Mouse (Mus musculus): Measurements from ENCODE around the gene Nat8f2. TPM values are rescaled to one million over a fixed set of nuclear protein-coding genes. Genes with fewer than 3 reads are reported as not detected.
"Not testable (repeated sequence)": the region's sequence is repeated elsewhere in the genome, so short reads cannot be mapped to it uniquely, and the experiment has no call there.

Gene Nat8f2
- polyA plus RNA-seq, 1 experiment from 2014 or later = not detected

GRCm38 (mm10) chr6:85838674-85839073, 30.3 kb downstream of the Nat8f2 start:
- no peak overlapping the region for H3K4me3 ChIP-seq (ENCODE audit: low read depth, low read length)
- H3K27ac ChIP-seq (ENCODE audit: low read depth, low read length) = no peak overlapping the region
- no peaks in the 10 kb centered on the region for H3K9me3 ChIP-seq (replicated peaks; ENCODE audit: control insufficient read depth, low read length)
- H3K4me2 ChIP-seq = no peak overlapping the region
- ATAC-seq (replicated peaks; ENCODE audit: insufficient number of reproducible peaks, low FRiP score, low TSS enrichment) = no peak
- H3K36me3 ChIP-seq (ENCODE audit: control insufficient read depth, insufficient read depth, low read length) = no peaks in the 10 kb centered on the region
- no peak overlapping the region for H3K9ac ChIP-seq (ENCODE audit: low read depth, low read length)
- H3K27me3 ChIP-seq (ENCODE audit: control insufficient read depth, insufficient read depth, low read length) = no peaks in the 10 kb centered on the region
- no peaks in the 10 kb centered on the region for H3K4me1 ChIP-seq (ENCODE audit: control insufficient read depth, insufficient read depth, low read length)
- WGBS (ENCODE audit: insufficient replicate concordance) = 79% methylated on average over 8 of the region's 8 CpGs

GRCm38 (mm10) chr6:85837307-85837706, 31.7 kb downstream of the Nat8f2 start:
- 12% methylated on average over 12 of the region's 12 CpGs for WGBS (ENCODE audit: insufficient replicate concordance)
- H3K27ac ChIP-seq (ENCODE audit: low read depth, low read length); H3K4me3 ChIP-seq (ENCODE audit: low read depth, low read length); H3K27me3 ChIP-seq (ENCODE audit: control insufficient read depth, insufficient read depth, low read length); H3K36me3 ChIP-seq (ENCODE audit: control insufficient read depth, insufficient read depth, low read length); ATAC-seq (replicated peaks; ENCODE audit: insufficient number of reproducible peaks, low FRiP score, low TSS enrichment); H3K9ac ChIP-seq (ENCODE audit: low read depth, low read length); H3K9me3 ChIP-seq (replicated peaks; ENCODE audit: control insufficient read depth, low read length); H3K4me1 ChIP-seq (ENCODE audit: control insufficient read depth, insufficient read depth, low read length): not testable (repeated sequence)
- H3K4me2 ChIP-seq = peak overlapping the region; percentile 49

- not testable (repeated sequence) for H3K4me1 ChIP-seq (ENCODE audit: control insufficient read depth, insufficient read depth, low read length); H3K27me3 ChIP-seq (ENCODE audit: control insufficient read depth, insufficient read depth, low read length); H3K36me3 ChIP-seq (ENCODE audit: control insufficient read depth, insufficient read depth, low read length); H3K4me3 ChIP-seq (ENCODE audit: low read depth, low read length); H3K27ac ChIP-seq (ENCODE audit: low read depth, low read length); H3K9ac ChIP-seq (ENCODE audit: low read depth, low read length); H3K9me3 ChIP-seq (replicated peaks; ENCODE audit: control insufficient read depth, low read length); ATAC-seq (replicated peaks; ENCODE audit: insufficient number of reproducible peaks, low FRiP score, low TSS enrichment); H3K4me2 ChIP-seq
- 12% methylated on average over 8 of the region's 9 CpGs for WGBS (ENCODE audit: insufficient replicate concordance)
These were observed 32.1 kb downstream of the Nat8f2 start for GRCm38 (mm10) chr6:85836827-85837226.

GRCm38 (mm10) chr6:85836098-85836497, 32.9 kb downstream of the Nat8f2 start:
- not testable (repeated sequence) for H3K9me3 ChIP-seq (replicated peaks; ENCODE audit: control insufficient read depth, low read length); H3K27me3 ChIP-seq (ENCODE audit: control insufficient read depth, insufficient read depth, low read length); ATAC-seq (replicated peaks; ENCODE audit: insufficient number of reproducible peaks, low FRiP score, low TSS enrichment); H3K36me3 ChIP-seq (ENCODE audit: control insufficient read depth, insufficient read depth, low read length); H3K27ac ChIP-seq (ENCODE audit: low read depth, low read length); H3K4me2 ChIP-seq; H3K4me1 ChIP-seq (ENCODE audit: control insufficient read depth, insufficient read depth, low read length); H3K9ac ChIP-seq (ENCODE audit: low read depth, low read length); H3K4me3 ChIP-seq (ENCODE audit: low read depth, low read length)
- 66% methylated on average over 5 of the region's 5 CpGs for WGBS (ENCODE audit: insufficient replicate concordance)

- not testable (repeated sequence) for H3K36me3 ChIP-seq (ENCODE audit: control insufficient read depth, insufficient read depth, low read length); H3K9ac ChIP-seq (ENCODE audit: low read depth, low read length); H3K4me1 ChIP-seq (ENCODE audit: control insufficient read depth, insufficient read depth, low read length); H3K27ac ChIP-seq (ENCODE audit: low read depth, low read length); H3K4me3 ChIP-seq (ENCODE audit: low read depth, low read length); ATAC-seq (replicated peaks; ENCODE audit: insufficient number of reproducible peaks, low FRiP score, low TSS enrichment); H3K27me3 ChIP-seq (ENCODE audit: control insufficient read depth, insufficient read depth, low read length); H3K4me2 ChIP-seq; H3K9me3 ChIP-seq (replicated peaks; ENCODE audit: control insufficient read depth, low read length)
- WGBS (ENCODE audit: insufficient replicate concordance) = 59% methylated on average over 1 of the region's 2 CpGs
These were observed 33.9 kb downstream of the Nat8f2 start for GRCm38 (mm10) chr6:85835104-85835503.

- not testable (repeated sequence) for H3K9me3 ChIP-seq (replicated peaks; ENCODE audit: control insufficient read depth, low read length); H3K27ac ChIP-seq (ENCODE audit: low read depth, low read length); H3K4me1 ChIP-seq (ENCODE audit: control insufficient read depth, insufficient read depth, low read length); H3K27me3 ChIP-seq (ENCODE audit: control insufficient read depth, insufficient read depth, low read length); H3K36me3 ChIP-seq (ENCODE audit: control insufficient read depth, insufficient read depth, low read length); H3K4me2 ChIP-seq; ATAC-seq (replicated peaks; ENCODE audit: insufficient number of reproducible peaks, low FRiP score, low TSS enrichment); H3K4me3 ChIP-seq (ENCODE audit: low read depth, low read length); H3K9ac ChIP-seq (ENCODE audit: low read depth, low read length)
These were observed 34.4 kb downstream of the Nat8f2 start for GRCm38 (mm10) chr6:85834504-85835100.

- Histone ChIP-seq H3K9ac (ENCODE audit: low read depth, low read length) (no peak within 1 kb of the TSS), H3K36me3 (ENCODE audit: control insufficient read depth, insufficient read depth, low read length) (no peaks in the 10 kb centered on the region), H3K4me2 (no peak within 1 kb of the TSS), H3K27ac (ENCODE audit: low read depth, low read length) (no peak within 1 kb of the TSS), H3K27me3 (ENCODE audit: control insufficient read depth, insufficient read depth, low read length) (no peaks in the 10 kb centered on the region; the same call in 1 of the 2 replicates), H3K4me3 (ENCODE audit: low read depth, low read length) (no peak within 1 kb of the TSS), H3K4me1 (ENCODE audit: control insufficient read depth, insufficient read depth, low read length) (no peaks in the 10 kb centered on the region), H3K9me3 (replicated peaks; ENCODE audit: control insufficient read depth, low read length) (no peaks in the 10 kb centered on the region)
- no peak for ATAC-seq (replicated peaks; ENCODE audit: insufficient number of reproducible peaks, low FRiP score, low TSS enrichment)
- 72% methylated on average over 7 of the region's 7 CpGs for WGBS (ENCODE audit: insufficient replicate concordance)
These were observed 37.1 kb downstream of the Nat8f2 start, which contains the start of gene Nat8 for GRCm38 (mm10) chr6:85831796-85832321. TSS of gene Nat8 (minus strand) at chr6:85832082.

GRCm38 (mm10) chr6:85829462-85829861, 39.5 kb downstream of the Nat8f2 start:
- Histone ChIP-seq H3K9ac (ENCODE audit: low read depth, low read length) (no peak overlapping the region), H3K36me3 (ENCODE audit: control insufficient read depth, insufficient read depth, low read length) (no peaks in the 10 kb centered on the region), H3K9me3 (replicated peaks; ENCODE audit: control insufficient read depth, low read length) (no peaks in the 10 kb centered on the region), H3K4me3 (ENCODE audit: low read depth, low read length) (no peak overlapping the region), H3K4me2 (no peak overlapping the region), H3K27ac (ENCODE audit: low read depth, low read length) (no peak overlapping the region), H3K27me3 (ENCODE audit: control insufficient read depth, insufficient read depth, low read length) (no peaks in the 10 kb centered on the region; the same call in 1 of the 2 replicates), H3K4me1 (ENCODE audit: control insufficient read depth, insufficient read depth, low read length) (no peaks in the 10 kb centered on the region)
- 69% methylated on average over 1 of the region's 1 CpGs for WGBS (ENCODE audit: insufficient replicate concordance)
- no peak for ATAC-seq (replicated peaks; ENCODE audit: insufficient number of reproducible peaks, low FRiP score, low TSS enrichment)

GRCm38 (mm10) chr6:85825886-85826285, 43.1 kb downstream of the Nat8f2 start:
- WGBS (ENCODE audit: insufficient replicate concordance) = 84% methylated on average over 2 of the region's 2 CpGs
- ATAC-seq (replicated peaks; ENCODE audit: insufficient number of reproducible peaks, low FRiP score, low TSS enrichment) = no peak

More at GRCm38 (mm10) chr6:85825886-85826285, 43.1 kb downstream of the Nat8f2 start:
- H3K27ac ChIP-seq (ENCODE audit: low read depth, low read length) = no peak overlapping the region
- H3K4me1 ChIP-seq (ENCODE audit: control insufficient read depth, insufficient read depth, low read length) = no peaks in the 10 kb centered on the region
- H3K4me2 ChIP-seq = no peak overlapping the region
- no peak overlapping the region for H3K4me3 ChIP-seq (ENCODE audit: low read depth, low read length)
- no peak overlapping the region for H3K9ac ChIP-seq (ENCODE audit: low read depth, low read length)
- no peaks in the 10 kb centered on the region; the same call in 1 of the 2 replicates for H3K9me3 ChIP-seq (replicated peaks; ENCODE audit: control insufficient read depth, low read length)
- H3K27me3 ChIP-seq (ENCODE audit: control insufficient read depth, insufficient read depth, low read length) = no peaks in the 10 kb centered on the region
- no peaks in the 10 kb centered on the region for H3K36me3 ChIP-seq (ENCODE audit: control insufficient read depth, insufficient read depth, low read length)
